Mouse (Mus musculus) kidney, adult 2 months (tissue): ENCODE measurements at regions not wholly inside any gene's neighbourhood (a gene's known extent, or its start where the extent isn't known, plus 50 kb on each side); places are given as distances from the start of the nearest gene placed in this dataset.

Source experiments
- CTCF ChIP-seq: fragments of 200-500 bp; conservative IDR thresholded peaks from 2 replicates; pipeline ENCODE4 v1.5.1; 2011; ENCODE audit warnings: low read depth, mild to moderate bottlenecking, control low read depth, low read length, moderate library complexity, mixed read lengths; ENCODE audit not compliant: insufficient read depth, insufficient read length
- POLR2A ChIP-seq: fragments of 200-500 bp; IDR thresholded peaks from one replicate; pipeline ENCODE4 v1.6.1; 2011; ENCODE audit warnings: low read depth, low read length, control low read depth

DNA sequence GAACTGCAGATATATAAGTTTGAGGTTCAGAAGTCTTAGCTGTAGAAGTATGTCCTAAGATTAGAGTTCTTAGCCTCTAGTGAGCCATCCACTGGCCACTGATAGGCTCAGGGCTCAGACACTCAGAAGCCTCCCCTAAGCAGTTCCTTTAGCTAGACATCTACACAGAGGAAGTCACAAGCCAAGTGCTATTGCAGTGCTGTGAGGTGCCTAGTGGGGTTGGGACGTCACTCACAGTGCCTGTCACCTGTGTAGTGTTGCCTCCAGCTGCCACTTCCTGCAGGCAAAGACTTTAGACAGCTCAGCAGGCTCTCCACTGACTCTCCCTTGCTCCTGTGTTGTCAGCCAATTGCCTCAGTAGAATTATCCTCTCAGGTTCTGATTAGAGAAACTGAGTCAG is 280.6 kb downstream of the Nek10 start:
- no peak for TF ChIP-seq POLR2A
- TF ChIP-seq CTCF = no peak
